Mouse (Mus musculus): ENCODE measurements around the gene Olfr1444. TPM values are rescaled to one million over a fixed set of nuclear protein-coding genes. Genes with fewer than 3 reads are reported as not detected.

Gene Olfr1444
- polyA plus RNA-seq, 2 experiments: not detected

GRCm38 (mm10) chr19:12883555-12883954 is 26.5 kb downstream of the Olfr1444 start, which contains the start of gene Olfr1445:
TSS of gene Olfr1445 (plus strand) at chr19:12883855.
- H3K4me3 ChIP-seq (replicated peaks; ENCODE audit: low read length): no peak within 1 kb of the TSS
- no peaks in the 10 kb centered on the region for H3K36me3 ChIP-seq (ENCODE audit: control insufficient read depth, insufficient read depth, low read length)
- no peaks in the 10 kb centered on the region for H3K4me1 ChIP-seq (ENCODE audit: control insufficient read depth, insufficient read depth, low read length)
- ATAC-seq (ENCODE audit: low FRiP score, low read depth) (no peak), DNase-seq (ENCODE audit: low spot score) (no peak)
- H3K9me3 ChIP-seq (ENCODE audit: control insufficient read depth, low read length): no peaks in the 10 kb centered on the region
- H3K27me3 ChIP-seq (ENCODE audit: control insufficient read depth, insufficient read depth, low read length): no peaks in the 10 kb centered on the region
- no peak within 1 kb of the TSS for H3K27ac ChIP-seq (replicated peaks; ENCODE audit: low read depth, low read length)
- no peak within 1 kb of the TSS for H3K9ac ChIP-seq (ENCODE audit: low read depth, low read length, severe bottlenecking)
- no peak for TF ChIP-seq POLR2A (IDR thresholded peaks at IDR 0.05; ENCODE audit: borderline replicate concordance, extremely low read depth, insufficient read depth, insufficient read length)
- H3K4me2 ChIP-seq (replicated peaks; ENCODE audit: low read depth, low read length, severe bottlenecking): no peak within 1 kb of the TSS
- 82% methylated on average over 2 of the region's 2 CpGs for WGBS

DNA sequence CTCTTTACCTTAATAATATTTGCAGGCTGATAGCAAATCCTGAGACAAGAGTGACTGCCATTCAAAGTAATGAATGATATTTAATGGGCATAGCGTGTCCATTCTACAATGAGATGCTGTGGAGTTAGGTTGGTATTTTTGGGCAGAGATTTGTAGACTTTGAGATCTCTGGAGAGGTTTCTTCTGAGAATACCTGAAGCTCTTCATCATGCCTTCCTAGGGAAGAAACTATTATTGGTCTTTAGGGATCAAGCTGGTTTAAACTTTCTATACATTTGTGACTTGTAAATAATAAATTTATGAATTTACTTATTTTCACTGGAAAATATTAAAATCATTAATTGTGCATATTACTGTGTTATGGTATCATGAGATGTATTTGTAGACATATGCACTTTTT is 36.3 kb downstream of the Olfr1444 start, which contains the start of gene Olfr1446:
Gene Olfr1446, minus strand, starts transcription at position 101 of the 400 bp plus-strand sequence.
- ATAC-seq (ENCODE audit: low FRiP score, low read depth) (no peak), DNase-seq (ENCODE audit: low spot score) (no peak)
- H3K4me3 ChIP-seq (replicated peaks; ENCODE audit: low read length): no peak within 1 kb of the TSS
- H3K9me3 ChIP-seq (ENCODE audit: control insufficient read depth, low read length): no peaks in the 10 kb centered on the region
- no peaks in the 10 kb centered on the region for H3K4me1 ChIP-seq (ENCODE audit: control insufficient read depth, insufficient read depth, low read length)
- no peaks in the 10 kb centered on the region for H3K36me3 ChIP-seq (ENCODE audit: control insufficient read depth, insufficient read depth, low read length)
- WGBS: 87% methylated on average over 1 of the region's 1 CpGs
- no peak within 1 kb of the TSS for H3K9ac ChIP-seq (ENCODE audit: low read depth, low read length, severe bottlenecking)
- TF ChIP-seq POLR2A (IDR thresholded peaks at IDR 0.05; ENCODE audit: borderline replicate concordance, extremely low read depth, insufficient read depth, insufficient read length): no peak
- H3K27me3 ChIP-seq (ENCODE audit: control insufficient read depth, insufficient read depth, low read length): no peaks in the 10 kb centered on the region
- no peak within 1 kb of the TSS for H3K4me2 ChIP-seq (replicated peaks; ENCODE audit: low read depth, low read length, severe bottlenecking)
- H3K27ac ChIP-seq (replicated peaks; ENCODE audit: low read depth, low read length): no peak within 1 kb of the TSS

- Histone ChIP-seq H3K27me3 (ENCODE audit: control insufficient read depth, insufficient read depth, low read length) (no peaks in the 10 kb centered on the region), H3K4me3 (replicated peaks; ENCODE audit: low read length) (no peak within 1 kb of the TSS), H3K4me2 (replicated peaks; ENCODE audit: low read depth, low read length, severe bottlenecking) (no peak within 1 kb of the TSS), H3K27ac (replicated peaks; ENCODE audit: low read depth, low read length) (no peak within 1 kb of the TSS), H3K9ac (ENCODE audit: low read depth, low read length, severe bottlenecking) (no peak within 1 kb of the TSS), H3K9me3 (ENCODE audit: control insufficient read depth, low read length) (no peaks in the 10 kb centered on the region), H3K4me1 (ENCODE audit: control insufficient read depth, insufficient read depth, low read length) (no peaks in the 10 kb centered on the region), H3K36me3 (ENCODE audit: control insufficient read depth, insufficient read depth, low read length) (no peaks in the 10 kb centered on the region)
- WGBS: 88% methylated on average over 1 of the region's 1 CpGs
- no peak for DNase-seq (ENCODE audit: low spot score)
- TF ChIP-seq POLR2A (IDR thresholded peaks at IDR 0.05; ENCODE audit: borderline replicate concordance, extremely low read depth, insufficient read depth, insufficient read length): no peak
- no peak for ATAC-seq (ENCODE audit: low FRiP score, low read depth)
Measured at GRCm38 (mm10) chr19:12903643-12904042, 46.6 kb downstream of the Olfr1444 start, which contains the start of gene Olfr1447. TSS of gene Olfr1447 (minus strand) at chr19:12903743.

Other genes starting within 250 kb of the Olfr1444 start
- 0.04 TPM in 1 of 2 replicates, not detected in the other for gene Glyat, start 224.0 kb upstream of the Olfr1444 start, polyA plus RNA-seq (2012; rRNA removed)
- gene Glyat, start 224.0 kb upstream of the Olfr1444 start, polyA plus RNA-seq (2014; fragmentation: Nextera tagmentation; extraction: Ambion mirVana): not detected in 2 replicates
- gene Olfr1442, start 186.8 kb upstream of the Olfr1444 start, polyA plus RNA-seq (2012; rRNA removed): not detected in 2 replicates
- not detected in 2 replicates for gene Olfr1442, start 186.8 kb upstream of the Olfr1444 start, polyA plus RNA-seq (2014; fragmentation: Nextera tagmentation; extraction: Ambion mirVana)
- not detected in 2 replicates for gene Olfr1443, start 179.2 kb upstream of the Olfr1444 start, polyA plus RNA-seq (2012; rRNA removed)
- gene Olfr1443, start 179.2 kb upstream of the Olfr1444 start, polyA plus RNA-seq (2014; fragmentation: Nextera tagmentation; extraction: Ambion mirVana): not detected in 2 replicates
- gene Keg1, start 161.5 kb upstream of the Olfr1444 start, polyA plus RNA-seq (2012; rRNA removed): not detected in 2 replicates
- gene Keg1, start 161.5 kb upstream of the Olfr1444 start, polyA plus RNA-seq (2014; fragmentation: Nextera tagmentation; extraction: Ambion mirVana): not detected in 2 replicates
- gene Cntf, start 91.7 kb upstream of the Olfr1444 start, polyA plus RNA-seq (2012; rRNA removed): 1.7 and 2.6 TPM in 2 replicates
- gene Cntf, start 91.7 kb upstream of the Olfr1444 start, polyA plus RNA-seq (2014; fragmentation: Nextera tagmentation; extraction: Ambion mirVana): 0.22 and 0.66 TPM in 2 replicates
- gene Zfp91, start 61.2 kb upstream of the Olfr1444 start, polyA plus RNA-seq (2012; rRNA removed): 28.5 and 30.4 TPM in 2 replicates
- 10.3 and 11.5 TPM in 2 replicates for gene Zfp91, start 61.2 kb upstream of the Olfr1444 start, polyA plus RNA-seq (2014; fragmentation: Nextera tagmentation; extraction: Ambion mirVana)
- 4.0 and 4.1 TPM in 2 replicates for gene Lpxn, start 61.1 kb upstream of the Olfr1444 start, polyA plus RNA-seq (2012; rRNA removed)
- 3.7 and 4.8 TPM in 2 replicates for gene Lpxn, start 61.1 kb upstream of the Olfr1444 start, polyA plus RNA-seq (2014; fragmentation: Nextera tagmentation; extraction: Ambion mirVana)
- gene Gm5244, start 10.6 kb upstream of the Olfr1444 start, polyA plus RNA-seq (2012; rRNA removed): not detected in 2 replicates
- not detected in 2 replicates for gene Gm5244, start 10.6 kb upstream of the Olfr1444 start, polyA plus RNA-seq (2014; fragmentation: Nextera tagmentation; extraction: Ambion mirVana)
- gene Olfr1445, start 26.6 kb downstream of the Olfr1444 start, polyA plus RNA-seq (2012; rRNA removed): not detected in 2 replicates
- not detected in 2 replicates for gene Olfr1445, start 26.6 kb downstream of the Olfr1444 start, polyA plus RNA-seq (2014; fragmentation: Nextera tagmentation; extraction: Ambion mirVana)
- gene Olfr1446, start 36.2 kb downstream of the Olfr1444 start, polyA plus RNA-seq (2012; rRNA removed): not detected in 2 replicates
- gene Olfr1446, start 36.2 kb downstream of the Olfr1444 start, polyA plus RNA-seq (2014; fragmentation: Nextera tagmentation; extraction: Ambion mirVana): not detected in 2 replicates
- gene Olfr1447, start 46.5 kb downstream of the Olfr1444 start, polyA plus RNA-seq (2012; rRNA removed): not detected in 2 replicates
- gene Olfr1447, start 46.5 kb downstream of the Olfr1444 start, polyA plus RNA-seq (2014; fragmentation: Nextera tagmentation; extraction: Ambion mirVana): not detected in 2 replicates
- not detected in 2 replicates for gene Olfr1448, start 67.1 kb downstream of the Olfr1444 start, polyA plus RNA-seq (2012; rRNA removed)
- not detected in 2 replicates for gene Olfr1448, start 67.1 kb downstream of the Olfr1444 start, polyA plus RNA-seq (2014; fragmentation: Nextera tagmentation; extraction: Ambion mirVana)
- gene Olfr1449, start 73.6 kb downstream of the Olfr1444 start, polyA plus RNA-seq (2012; rRNA removed): not detected in 2 replicates
- gene Olfr1449, start 73.6 kb downstream of the Olfr1444 start, polyA plus RNA-seq (2014; fragmentation: Nextera tagmentation; extraction: Ambion mirVana): not detected in 2 replicates
- not detected in 2 replicates for gene Olfr1450, start 93.0 kb downstream of the Olfr1444 start, polyA plus RNA-seq (2012; rRNA removed)
- gene Olfr1450, start 93.0 kb downstream of the Olfr1444 start, polyA plus RNA-seq (2014; fragmentation: Nextera tagmentation; extraction: Ambion mirVana): not detected in 2 replicates
- gene Olfr1451, start 137.7 kb downstream of the Olfr1444 start, polyA plus RNA-seq (2012; rRNA removed): not detected in 2 replicates
- gene Olfr1451, start 137.7 kb downstream of the Olfr1444 start, polyA plus RNA-seq (2014; fragmentation: Nextera tagmentation; extraction: Ambion mirVana): not detected in 2 replicates
- gene Olfr1453, start 171.0 kb downstream of the Olfr1444 start, polyA plus RNA-seq (2012; rRNA removed): not detected in 2 replicates
- not detected in 2 replicates for gene Olfr1453, start 171.0 kb downstream of the Olfr1444 start, polyA plus RNA-seq (2014; fragmentation: Nextera tagmentation; extraction: Ambion mirVana)
- not detected in 2 replicates for gene Olfr1454, start 203.3 kb downstream of the Olfr1444 start, polyA plus RNA-seq (2012; rRNA removed)
- gene Olfr1454, start 203.3 kb downstream of the Olfr1444 start, polyA plus RNA-seq (2014; fragmentation: Nextera tagmentation; extraction: Ambion mirVana): not detected in 2 replicates
- not detected in 2 replicates for gene Olfr1457, start 240.6 kb downstream of the Olfr1444 start, polyA plus RNA-seq (2012; rRNA removed)
- not detected in 2 replicates for gene Olfr1457, start 240.6 kb downstream of the Olfr1444 start, polyA plus RNA-seq (2014; fragmentation: Nextera tagmentation; extraction: Ambion mirVana)
- gene Olfr1458, start 249.5 kb downstream of the Olfr1444 start, polyA plus RNA-seq (2012; rRNA removed): not detected in 2 replicates
- not detected in 2 replicates for gene Olfr1458, start 249.5 kb downstream of the Olfr1444 start, polyA plus RNA-seq (2014; fragmentation: Nextera tagmentation; extraction: Ambion mirVana)

Data from limb, embryonic 14.5 days (tissue).